Mouse (Mus musculus) heart, adult 2 months (tissue): Measurements from ENCODE around the gene 6030445D17Rik.

ENCODE experiments used
- EP300 ChIP-seq: fragments of 200-500 bp; IDR thresholded peaks from 2 replicates; pipeline ENCODE4 v1.6.1; 2011; ENCODE audit warnings: low read depth, low read length, control low read depth; ENCODE audit not compliant: insufficient read depth
- POLR2A ChIP-seq: fragments of 200-500 bp; IDR thresholded peaks from 2 replicates; pipeline ENCODE4 v1.6.1; 2011; ENCODE audit warnings: mild to moderate bottlenecking, low read depth, low read length, control low read depth; ENCODE audit not compliant: insufficient read depth

DNA sequence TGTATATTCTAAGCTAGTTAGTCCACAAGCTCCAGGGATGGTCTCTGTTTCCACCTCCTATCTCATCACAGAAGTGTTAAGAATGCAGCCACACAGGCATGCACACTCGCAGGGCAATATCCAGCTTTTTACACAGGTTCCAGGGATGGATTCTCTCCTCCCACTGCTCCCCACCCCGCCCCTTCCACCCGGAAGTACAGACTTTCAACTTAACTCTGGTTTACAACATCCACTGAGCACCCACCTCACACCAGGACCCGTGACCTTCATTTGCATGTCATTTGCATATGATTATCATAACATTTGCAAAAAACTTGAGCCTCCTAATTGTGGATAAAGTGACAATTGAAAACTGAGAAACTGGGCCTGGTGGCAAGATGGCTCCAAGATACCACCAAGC, 17.5 kb upstream of the 6030445D17Rik start:
- TF ChIP-seq POLR2A (no peak), EP300 (no peak)
